Mouse (Mus musculus): ENCODE measurements around the gene Ngly1.

Ngly1 gene

GRCm38 (mm10) chr14:16249171-16249874 lies at the start of gene Ngly1, which contains the start of gene Oxsm:
Ngly1 (plus strand) TSS chr14:16249280.
Oxsm (minus strand) TSS chr14:16249808.
- DNase-seq, result peak; percentile 82 to 90

- DNase-seq, result no peak
These were observed 48.7 kb upstream of the Ngly1 start for GRCm38 (mm10) chr14:16200220-16200912.

- DNase-seq, result peak; percentile 66 to 69
These were observed 48.0 kb upstream of the Ngly1 start for GRCm38 (mm10) chr14:16200969-16201638.

GRCm38 (mm10) chr14:16201673-16202072 lies 47.4 kb upstream of the Ngly1 start:
- DNase-seq, result no peak

- DNase-seq, result no peak
These were observed 41.4 kb upstream of the Ngly1 start for GRCm38 (mm10) chr14:16207722-16208121.

- DNase-seq, result no peak
These were observed 30.1 kb upstream of the Ngly1 start for GRCm38 (mm10) chr14:16219015-16219414.

- no peak for DNase-seq
These were observed 19.7 kb upstream of the Ngly1 start for GRCm38 (mm10) chr14:16229395-16229794.

- DNase-seq, result no peak
These were observed 18.5 kb upstream of the Ngly1 start for GRCm38 (mm10) chr14:16230581-16230980.

- no peak for DNase-seq
These were observed 15.6 kb upstream of the Ngly1 start for GRCm38 (mm10) chr14:16233515-16233914.

GRCm38 (mm10) chr14:16236466-16236865 lies 12.6 kb upstream of the Ngly1 start:
- DNase-seq, result no peak

GRCm38 (mm10) chr14:16242193-16242815 lies 6.8 kb upstream of the Ngly1 start:
- DNase-seq, result peak in 1 of 2 experiments; percentile 16

GRCm38 (mm10) chr14:16242947-16243602 lies 6.0 kb upstream of the Ngly1 start:
- peak; percentile 92 for DNase-seq

GRCm38 (mm10) chr14:16243603-16244209 lies 5.4 kb upstream of the Ngly1 start:
- DNase-seq, result peak in 1 of 2 experiments; percentile 29

GRCm38 (mm10) chr14:16244370-16244769 lies 4.7 kb upstream of the Ngly1 start:
- DNase-seq, result no peak

GRCm38 (mm10) chr14:16245127-16245526 lies 4.0 kb upstream of the Ngly1 start:
- no peak for DNase-seq

- no peak for DNase-seq
These were observed 2.7 kb upstream of the Ngly1 start for GRCm38 (mm10) chr14:16246340-16246912.

- DNase-seq, result no peak
These were observed 945 bp upstream of the Ngly1 start for GRCm38 (mm10) chr14:16248135-16248534.

GRCm38 (mm10) chr14:16248603-16249157 lies 400 bp upstream of the Ngly1 start:
- DNase-seq, result no peak

- DNase-seq, result no peak
These were observed 1.0 kb downstream of the Ngly1 start for GRCm38 (mm10) chr14:16250099-16250498.

- DNase-seq, result no peak
These were observed 6.7 kb downstream of the Ngly1 start for GRCm38 (mm10) chr14:16255745-16256144.

- no peak for DNase-seq
These were observed 7.1 kb downstream of the Ngly1 start for GRCm38 (mm10) chr14:16256209-16256608.
